25 mouse cellular contexts compared by ENCODE assay signal in genomic region chr5:118376478-118376877, GRCm38 (mm10).
A peak's percentile ranks its signal among the peaks of the same experiment; 100 is the strongest.
DNase-seq lines count a peak whose midpoint lies in the region; ATAC-seq and TF ChIP-seq lines count a peak whose summit lies in the region.
"Had no signal": no experiment of that assay in that cellular context is flagged by ENCODE, and none has a peak within 500 bp of the region (broad histone marks: within the 10 kb centered on the region; RNA-seq: fewer than 3 reads in every experiment).

No protein-coding gene starts in this region.

- no peak overlapping the region for H3K4me3 ChIP-seq in heart, embryonic 12.5 days
- no peak overlapping the region for H3K4me3 ChIP-seq in midbrain, embryonic 10.5 days
- H3K4me3 ChIP-seq in forebrain, postnatal 0 days (ENCODE audit: low read depth, low read length) = no peak overlapping the region
- H3K4me3 ChIP-seq: embryonic facial prominence, embryonic 12.5 days; forebrain, embryonic 12.5 days; gastrocnemius, adult 2 months; heart, embryonic 13.5 days; kidney, embryonic 15.5 days; limb, embryonic 12.5 days; midbrain, embryonic 12.5 days had no signal

- no peak overlapping the region for H3K4me2 ChIP-seq in heart, embryonic 12.5 days
- H3K4me2 ChIP-seq in forebrain, postnatal 0 days (ENCODE audit: low read depth) = no peak overlapping the region
- H3K4me2 ChIP-seq: embryonic facial prominence, embryonic 12.5 days; forebrain, embryonic 12.5 days; heart, embryonic 13.5 days; kidney, embryonic 15.5 days; limb, embryonic 12.5 days; midbrain, embryonic 12.5 days had no signal

- H3K27ac ChIP-seq in heart, embryonic 12.5 days (ENCODE audit: poor library complexity, severe bottlenecking) = no peak overlapping the region
- no peak overlapping the region for H3K27ac ChIP-seq in midbrain, embryonic 10.5 days (replicated peaks)
- H3K27ac ChIP-seq in forebrain, postnatal 0 days (ENCODE audit: low read depth, low read length) = no peak overlapping the region
- H3K27ac ChIP-seq: embryonic facial prominence, embryonic 12.5 days; forebrain, embryonic 12.5 days; gastrocnemius, adult 2 months; heart, embryonic 13.5 days; kidney, embryonic 15.5 days; limb, embryonic 12.5 days; midbrain, embryonic 12.5 days had no signal

- ATAC-seq in heart, embryonic 12.5 days (ENCODE audit: insufficient number of reproducible peaks, low FRiP score) = no peak
- ATAC-seq in granulocyte monocyte progenitor cell, adult 5-6 weeks (replicated peaks; ENCODE audit: poor library complexity, severe bottlenecking) = peak; percentile 60
- ATAC-seq in megakaryocyte progenitor cell, adult 5-6 weeks (replicated peaks; ENCODE audit: poor library complexity) = peak; percentile 47
- ATAC-seq in forebrain, postnatal 0 days = no peak
- ATAC-seq: intestine, postnatal 0 days had no signal

- DNase-seq in heart, adult 11 months = peak; percentile 76
- peak; percentile 64 for DNase-seq in 416B (ENCODE audit: low read depth)
- DNase-seq in midbrain, embryonic 10.5 days (ENCODE audit: low spot score) = no peak
- no peak for DNase-seq in forebrain, postnatal 0 days
- DNase-seq in embryo, embryonic 9.5 days (ENCODE audit: extremely low spot score) = no peak
- DNase-seq: adrenal gland, postnatal 25 days; cerebellum, adult 11 months; cerebellum, postnatal 10 days; gastrocnemius, adult 2 months; heart, adult 18-20 months; heart, postnatal 14 days; kidney, postnatal 36 days; layer of hippocampus, postnatal 36 days; lung, adult 18-20 months; lung, postnatal 36 days had no signal

- TF ChIP-seq CTCF in forebrain, postnatal 0 days (IDR thresholded peaks at IDR 0.05; ENCODE audit: low read depth) = no peak

- 77% methylated on average over 5 of the region's 5 CpGs for WGBS in heart, embryonic 12.5 days
- WGBS in midbrain, embryonic 10.5 days = 65% methylated on average over 5 of the region's 5 CpGs
- 81% methylated on average over 5 of the region's 5 CpGs for WGBS in forebrain, postnatal 0 days

- peaks cover 45% of the 10 kb centered on the region for H3K4me1 ChIP-seq in heart, embryonic 12.5 days (replicated peaks)
- peaks cover 65% of the 10 kb centered on the region for H3K4me1 ChIP-seq in midbrain, embryonic 10.5 days
- H3K4me1 ChIP-seq in forebrain, postnatal 0 days (ENCODE audit: insufficient read depth) = peaks cover 12% of the 10 kb centered on the region

- H3K27me3 ChIP-seq in heart, embryonic 12.5 days (replicated peaks) = 0 out of 2 replicates have a peak, but pooled peaks cover 11% of the 10 kb centered on the region
- H3K27me3 ChIP-seq in midbrain, embryonic 10.5 days (ENCODE audit: low read depth, poor library complexity, severe bottlenecking) = peaks cover 88% of the 10 kb centered on the region
- H3K27me3 ChIP-seq in forebrain, postnatal 0 days (ENCODE audit: insufficient read depth, low read length) = no peaks in the 10 kb centered on the region
- H3K27me3 ChIP-seq: embryonic facial prominence, embryonic 12.5 days had no signal

- no peaks in the 10 kb centered on the region for H3K36me3 ChIP-seq in heart, embryonic 12.5 days
- no peaks in the 10 kb centered on the region for H3K36me3 ChIP-seq in midbrain, embryonic 10.5 days
- H3K36me3 ChIP-seq in forebrain, postnatal 0 days (ENCODE audit: insufficient read depth) = no peaks in the 10 kb centered on the region
- H3K36me3 ChIP-seq: embryonic facial prominence, embryonic 12.5 days; forebrain, embryonic 12.5 days; heart, embryonic 13.5 days; kidney, embryonic 15.5 days; limb, embryonic 12.5 days; midbrain, embryonic 12.5 days had no signal

- H3K9ac ChIP-seq in heart, embryonic 12.5 days = no peak overlapping the region
- H3K9ac ChIP-seq in forebrain, postnatal 0 days = no peak overlapping the region
- H3K9ac ChIP-seq: forebrain, embryonic 12.5 days; heart, embryonic 13.5 days; kidney, embryonic 15.5 days; midbrain, embryonic 12.5 days had no signal

- H3K9me3 ChIP-seq in heart, embryonic 12.5 days (replicated peaks) = no peaks in the 10 kb centered on the region
- H3K9me3 ChIP-seq in midbrain, embryonic 10.5 days (replicated peaks) = no peaks in the 10 kb centered on the region
- no peaks in the 10 kb centered on the region for H3K9me3 ChIP-seq in forebrain, postnatal 0 days (ENCODE audit: low read length)
- H3K9me3 ChIP-seq: embryonic facial prominence, embryonic 12.5 days; forebrain, embryonic 12.5 days; heart, embryonic 13.5 days; kidney, embryonic 15.5 days; limb, embryonic 12.5 days; midbrain, embryonic 12.5 days had no signal

Comparison
In these comparisons a context has a peak if more than half of its experiments do, and no peak if none do; other contexts are left out.
1. DNase-seq: peak in heart, adult 11 months (single experiment) and 416B (single experiment); none in midbrain, embryonic 10.5 days (single experiment), forebrain, postnatal 0 days (single experiment) and embryo, embryonic 9.5 days (single experiment).
2. ATAC-seq: peak in granulocyte monocyte progenitor cell, adult 5-6 weeks (single experiment) and megakaryocyte progenitor cell, adult 5-6 weeks (single experiment); none in heart, embryonic 12.5 days (single experiment) and forebrain, postnatal 0 days (single experiment).